8 mouse cellular contexts compared by ENCODE assay signal in the genomic region with DNA sequence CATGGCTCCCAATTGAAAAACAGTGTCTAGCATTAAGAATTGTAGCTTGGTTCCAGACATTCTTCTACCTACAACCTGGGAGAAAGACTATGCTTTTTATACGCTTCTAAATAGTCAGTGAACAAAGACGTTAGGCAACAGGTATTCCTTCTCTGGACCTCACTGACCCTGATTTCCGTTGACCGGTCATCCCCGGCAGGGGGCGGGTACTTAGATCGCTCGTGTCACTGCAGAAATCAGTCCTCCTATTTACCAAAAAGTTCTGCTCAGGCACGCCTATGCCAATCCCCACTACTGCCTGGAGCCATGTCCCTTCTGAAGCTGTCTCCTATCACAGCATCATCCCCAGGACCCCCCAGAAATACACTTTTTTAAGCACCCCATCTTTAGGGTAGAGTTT. TPM values are rescaled to one million over a fixed set of nuclear protein-coding genes. Genes with fewer than 3 reads are reported as not detected.
DNase-seq lines count a peak whose midpoint lies in the region; ATAC-seq lines count a peak whose summit lies in the region.

Gene Pxdc1 (minus strand): TSS at position 96 of the 400 bp plus-strand sequence.

- peak within 1 kb of the TSS; percentile 61 for H3K9ac ChIP-seq in intestine, embryonic 15.5 days
- peak within 1 kb of the TSS; percentile 67 for H3K9ac ChIP-seq in liver, embryonic 11.5 days (ENCODE audit: low read depth, low read length)
- H3K9ac ChIP-seq in neural tube, embryonic 12.5 days, result peak within 1 kb of the TSS; percentile 66

- peaks cover 20% of the 10 kb centered on the region; the same call in 1 of the 2 replicates for H3K4me1 ChIP-seq in intestine, embryonic 15.5 days (replicated peaks)
- peaks cover 4% of the 10 kb centered on the region; the same call in 1 of the 2 replicates for H3K4me1 ChIP-seq in liver, embryonic 11.5 days (replicated peaks; ENCODE audit: control insufficient read depth, insufficient read depth, low read length)
- H3K4me1 ChIP-seq in neural tube, embryonic 12.5 days, result peaks cover 17% of the 10 kb centered on the region

- DNase-seq in B cell, adult 2 months, result peak; percentile 53 to 56
- DNase-seq in adrenal gland, postnatal 14 days, result peak; percentile 58
- peak; percentile 53 for DNase-seq in gastrocnemius, postnatal 14 days
- peak; percentile 49 for DNase-seq in liver, embryonic 11.5 days (ENCODE audit: low spot score)
- DNase-seq in right cerebral cortex, postnatal 14 days, result no peak

- peak within 1 kb of the TSS; percentile 66 for H3K4me3 ChIP-seq in intestine, embryonic 15.5 days (replicated peaks)
- H3K4me3 ChIP-seq in liver, embryonic 11.5 days (ENCODE audit: low read depth, low read length), result peak within 1 kb of the TSS; percentile 62
- H3K4me3 ChIP-seq in neural tube, embryonic 12.5 days, result peak within 1 kb of the TSS; percentile 52

- H3K27ac ChIP-seq in intestine, embryonic 15.5 days, result peak within 1 kb of the TSS; percentile 83
- H3K27ac ChIP-seq in liver, embryonic 11.5 days (ENCODE audit: low read depth, low read length), result peak within 1 kb of the TSS; percentile 84
- no peak within 1 kb of the TSS for H3K27ac ChIP-seq in neural tube, embryonic 12.5 days

- H3K4me2 ChIP-seq in intestine, embryonic 15.5 days (replicated peaks), result peak within 1 kb of the TSS; percentile 95
- H3K4me2 ChIP-seq in liver, embryonic 11.5 days, result peak within 1 kb of the TSS; percentile 81
- peak within 1 kb of the TSS; percentile 94 for H3K4me2 ChIP-seq in neural tube, embryonic 12.5 days (replicated peaks)

- 6% methylated on average over 9 of the region's 9 CpGs for WGBS in intestine, embryonic 15.5 days
- 4% methylated on average over 9 of the region's 9 CpGs for WGBS in liver, embryonic 11.5 days
- WGBS in neural tube, embryonic 12.5 days, result 2% methylated on average over 9 of the region's 9 CpGs

- intact Hi-C loops in gastrocnemius, postnatal 14 days (cut with DNase I; ENCODE audit: low total_unique reads), result loop anchor here (10.0 kb wide), 1 partner anchor 71 kb away; no protein-coding TSS in a partner anchor

- no peaks in the 10 kb centered on the region for H3K36me3 ChIP-seq in intestine, embryonic 15.5 days
- H3K36me3 ChIP-seq in liver, embryonic 11.5 days (ENCODE audit: control insufficient read depth, insufficient read depth, low read length), result no peaks in the 10 kb centered on the region
- H3K36me3 ChIP-seq in neural tube, embryonic 12.5 days, result no peaks in the 10 kb centered on the region

- H3K9me3 ChIP-seq in intestine, embryonic 15.5 days, result no peaks in the 10 kb centered on the region
- no peaks in the 10 kb centered on the region for H3K9me3 ChIP-seq in liver, embryonic 11.5 days (ENCODE audit: control insufficient read depth, low read length)
- no peaks in the 10 kb centered on the region for H3K9me3 ChIP-seq in neural tube, embryonic 12.5 days

- ATAC-seq in intestine, embryonic 15.5 days, result no peak
- no peak for ATAC-seq in liver, embryonic 11.5 days (replicated peaks; ENCODE audit: low FRiP score)
- no peak for ATAC-seq in neural tube, embryonic 12.5 days (ENCODE audit: low FRiP score, low read depth)
- ATAC-seq in monocyte, adult 5-6 weeks (replicated peaks; ENCODE audit: insufficient number of reproducible peaks, low FRiP score, low TSS enrichment, poor library complexity, severe bottlenecking), result no peak

- no peaks in the 10 kb centered on the region for H3K27me3 ChIP-seq in intestine, embryonic 15.5 days (replicated peaks)
- H3K27me3 ChIP-seq in liver, embryonic 11.5 days (replicated peaks; ENCODE audit: control insufficient read depth, insufficient read depth, low read length), result peaks cover 46% of the 10 kb centered on the region
- peaks cover 41% of the 10 kb centered on the region for H3K27me3 ChIP-seq in neural tube, embryonic 12.5 days (replicated peaks)

RNA-seq across cellular contexts. Expression of gene Pxdc1, which starts in this region (rescaled TPM):
- 8.8 and 13.1 TPM in 2 replicates for total RNA-seq in adrenal gland, postnatal 14 days (2021)
- 1 to 10 TPM; 5.9 to 6.4 TPM for total RNA-seq in gastrocnemius, postnatal 14 days (2021)
- 16.5 and 18.9 TPM in 2 replicates for polyA plus RNA-seq in intestine, embryonic 15.5 days (2015; fragmentation: Nextera tagmentation; extraction: Ambion mirVana)
- 11.7 and 13.1 TPM in 2 replicates for polyA plus RNA-seq in liver, embryonic 11.5 days (2014; fragmentation: Nextera tagmentation; extraction: Ambion mirVana)
- polyA plus RNA-seq in neural tube, embryonic 12.5 days (2016; fragmentation: Nextera tagmentation; extraction: Ambion mirVana), result 3.9 and 4.7 TPM in 2 replicates
- total RNA-seq in monocyte, adult 5-6 weeks (2017), result 1.7 to 4.9 TPM (median 2.8 TPM) in 3 replicates
